Mouse (Mus musculus) layer of hippocampus, adult 9-11 months (tissue): ENCODE measurements around the gene Krt80.

Experiments used
- DNase-seq: peaks from one replicate; pipeline ENCODE4 v3.0.0; 2022

Krt80 gene

DNA sequence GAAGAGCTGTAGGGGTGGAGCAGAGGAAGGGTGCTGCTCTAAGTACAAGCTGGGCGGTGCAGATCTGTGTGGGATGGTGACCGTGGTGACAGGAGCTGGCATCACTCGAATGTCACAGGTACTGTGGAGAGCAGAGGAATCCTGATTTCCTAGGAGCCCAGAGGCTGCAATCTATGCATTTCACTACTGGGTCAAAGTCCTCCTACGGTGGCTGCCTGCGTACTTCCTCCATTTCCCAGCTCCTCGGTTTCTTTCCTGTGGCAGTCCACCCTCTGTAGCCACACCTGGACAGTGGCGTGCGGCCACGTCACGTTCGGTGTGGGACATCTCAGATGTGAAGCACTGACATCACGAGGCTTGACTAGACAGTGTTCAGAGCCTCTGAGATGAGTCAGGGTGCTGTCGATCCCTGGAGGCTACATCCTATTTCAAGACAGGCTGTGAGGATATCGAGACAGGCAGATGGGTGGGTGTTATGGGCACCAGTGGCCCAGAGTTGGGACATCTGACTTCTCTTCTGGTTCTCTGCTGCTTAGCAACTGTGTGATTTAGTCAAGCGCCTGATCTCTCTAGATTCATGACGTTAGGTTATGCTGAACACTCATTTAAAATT lies 3.4 kb upstream of the Krt80 start:
- DNase-seq: peak; percentile 24

DNA sequence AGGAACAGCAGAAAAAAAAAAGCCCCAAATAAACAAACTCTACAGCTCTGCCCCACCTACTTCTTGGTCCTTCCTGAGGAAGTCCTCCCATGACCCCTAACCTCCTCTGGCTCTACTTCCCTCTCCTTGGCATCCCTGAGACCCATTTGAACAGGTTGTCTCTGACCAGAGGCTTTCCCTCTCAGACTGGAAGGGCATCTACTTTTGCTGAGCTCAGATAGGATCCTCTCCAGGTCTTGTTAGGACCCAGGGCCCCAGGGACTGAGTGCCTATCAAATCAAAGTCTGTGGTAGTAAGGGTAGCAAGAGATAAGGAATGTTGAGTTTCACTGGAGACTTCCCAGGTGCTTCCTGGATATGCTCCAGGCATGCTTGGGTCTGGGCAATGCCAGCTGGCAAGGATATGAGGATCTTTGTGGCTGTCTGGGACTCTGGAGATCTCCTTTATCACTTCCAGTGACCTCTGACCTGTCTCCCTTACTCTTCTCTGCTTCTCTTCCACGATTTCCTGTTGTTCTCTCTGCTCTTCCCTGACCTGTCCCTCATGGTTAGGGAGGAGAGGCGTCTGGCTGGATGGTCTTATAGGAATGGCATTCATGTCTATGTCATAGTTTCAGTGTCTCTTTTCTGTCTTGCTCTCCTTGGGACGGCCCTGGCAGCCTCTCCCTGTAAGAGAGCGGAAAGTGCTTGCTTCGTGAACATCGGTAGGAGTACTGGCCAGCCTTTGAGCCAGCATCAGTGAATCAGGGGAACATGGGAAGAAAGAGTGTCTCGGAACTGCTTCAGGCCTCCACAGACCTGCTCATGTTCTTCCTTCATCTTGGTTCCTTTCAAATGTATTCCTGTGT lies 2.4 kb upstream of the Krt80 start:
- no peak for DNase-seq

DNA sequence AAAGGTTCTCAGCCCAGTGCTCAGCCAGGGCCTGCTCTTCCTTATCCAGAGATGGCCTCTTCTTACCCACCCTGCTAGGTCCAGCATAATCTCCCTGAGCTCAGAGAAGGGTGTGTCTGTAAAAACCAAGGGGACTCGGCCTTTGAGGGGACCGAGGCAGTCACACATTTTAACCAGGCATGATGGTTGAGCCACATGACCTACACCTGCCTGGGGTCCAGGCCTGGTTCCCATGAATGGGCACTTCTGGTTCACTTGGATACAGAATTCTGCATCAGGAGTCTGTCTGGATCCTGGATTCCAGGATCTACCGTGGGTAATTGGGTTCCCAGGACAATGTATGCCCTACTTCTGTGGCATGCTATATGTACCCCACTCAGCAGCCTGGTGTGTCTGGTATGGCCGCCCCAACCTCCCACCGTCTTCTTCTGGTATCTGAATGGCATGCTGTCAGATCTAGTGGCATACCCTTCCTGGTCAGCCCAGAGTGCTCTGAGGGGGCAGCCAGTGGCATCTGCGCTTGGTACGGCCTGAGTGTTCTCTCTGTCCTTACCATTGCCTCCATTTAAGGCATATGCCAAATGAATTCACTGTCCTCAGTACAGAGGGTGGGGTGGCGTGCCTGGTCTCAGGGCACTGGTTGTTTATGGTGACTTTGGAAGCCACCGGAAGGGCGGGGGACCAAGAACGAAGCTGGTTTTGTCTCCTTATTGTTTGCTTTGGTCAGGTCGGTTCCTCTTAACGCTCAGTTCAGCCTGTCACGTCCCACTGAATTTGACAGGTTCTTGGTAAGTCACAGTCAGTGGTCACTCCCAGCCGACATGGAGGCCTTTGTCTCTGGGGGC lies 1.4 kb upstream of the Krt80 start:
- DNase-seq: no peak

DNA sequence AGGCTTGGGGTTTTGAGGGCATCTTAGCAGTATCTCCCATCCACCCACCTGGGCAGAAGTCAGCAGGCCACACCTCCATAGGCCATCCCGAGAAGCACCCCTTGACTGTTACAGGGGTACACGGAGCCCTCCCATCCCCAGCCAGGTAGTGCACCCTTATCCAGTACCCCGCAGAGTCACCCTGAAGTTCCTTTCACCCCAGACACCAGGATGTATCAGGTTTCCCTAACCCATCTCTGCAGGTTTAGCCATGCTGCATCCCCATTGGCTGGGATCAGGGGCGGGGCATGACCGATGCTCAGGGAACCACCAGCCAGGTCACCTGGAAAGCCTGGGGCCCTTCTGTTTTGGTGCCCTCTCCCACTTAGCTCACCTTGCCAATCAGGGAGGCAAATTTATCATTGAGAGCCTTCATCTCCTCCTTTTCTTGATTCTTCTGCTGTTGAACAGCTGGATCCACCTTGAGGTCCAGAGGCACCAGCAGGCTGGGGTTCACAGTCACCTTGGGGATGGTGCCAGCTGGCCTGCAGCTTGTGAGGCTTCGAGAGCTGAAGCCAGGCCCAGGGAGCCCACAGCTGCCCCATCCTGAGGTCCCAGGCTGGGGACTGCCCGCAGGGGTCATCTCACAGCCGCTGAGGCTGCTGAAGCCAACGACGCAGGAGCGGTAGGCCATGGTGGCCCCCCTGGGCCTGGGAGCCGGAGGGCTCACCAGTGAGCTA lies 421 bp downstream of the Krt80 start:
- DNase-seq: no peak

DNA sequence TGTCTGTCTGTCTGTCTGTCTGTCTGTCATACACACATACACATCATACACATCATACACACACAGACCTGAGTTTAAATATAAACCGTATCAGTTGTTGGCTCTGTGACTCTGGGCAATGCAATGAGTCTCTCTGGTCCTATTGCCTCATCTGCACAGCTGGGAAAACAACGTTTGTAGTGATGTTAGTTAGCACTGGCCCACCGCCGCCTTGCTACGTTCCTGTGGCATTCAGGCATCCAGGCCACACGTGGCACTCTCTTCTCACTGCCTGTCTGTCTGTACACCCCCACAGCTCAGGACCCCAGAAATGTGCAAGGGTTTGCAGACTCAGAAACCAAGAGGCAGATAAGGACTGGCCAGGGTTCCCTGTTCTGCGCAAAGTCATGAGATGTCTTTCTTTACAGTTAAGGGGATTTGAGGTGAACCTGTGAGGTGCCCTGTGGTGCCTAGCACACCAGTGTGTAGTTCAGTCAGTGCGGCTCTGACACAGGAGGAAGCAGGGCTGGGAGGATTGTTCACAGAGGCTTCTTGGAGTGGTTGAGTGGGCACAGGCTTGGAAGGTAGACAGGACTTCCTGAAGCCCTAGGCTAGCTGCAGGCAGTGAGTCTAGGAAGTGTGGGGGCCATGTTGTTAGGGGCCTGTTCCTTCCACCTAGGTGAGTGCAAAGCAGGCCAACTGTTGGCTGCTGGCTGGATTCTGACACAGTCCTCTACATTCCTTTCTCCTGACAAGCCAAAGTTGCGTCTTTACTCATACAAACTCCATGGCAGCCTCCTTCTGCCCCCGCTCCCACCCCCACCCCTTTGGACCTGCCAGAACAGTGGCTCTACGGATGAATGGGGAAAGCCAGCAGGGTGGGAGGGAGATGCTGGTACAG lies 1.2 kb downstream of the Krt80 start:
- DNase-seq: no peak

DNA sequence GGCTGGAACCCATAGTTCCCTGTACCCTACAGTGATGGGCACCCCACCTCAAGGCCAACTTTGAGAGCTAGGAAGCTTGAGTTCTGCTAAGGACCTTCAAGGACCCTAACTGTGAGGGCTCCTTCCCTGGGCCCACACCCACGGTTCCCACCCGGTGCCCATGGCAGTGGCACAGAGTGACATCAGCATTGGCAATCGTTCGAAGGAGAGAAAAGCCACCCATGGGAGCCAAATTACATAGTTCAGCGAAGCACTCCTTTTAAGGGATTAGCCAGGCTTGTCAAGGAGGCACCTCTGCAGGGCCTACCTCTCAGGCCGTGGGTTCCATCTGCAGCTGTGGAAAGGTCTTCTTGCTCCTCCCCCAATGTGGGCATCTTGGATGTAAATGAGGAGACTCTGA lies 1.9 kb downstream of the Krt80 start:
- no peak for DNase-seq

DNA sequence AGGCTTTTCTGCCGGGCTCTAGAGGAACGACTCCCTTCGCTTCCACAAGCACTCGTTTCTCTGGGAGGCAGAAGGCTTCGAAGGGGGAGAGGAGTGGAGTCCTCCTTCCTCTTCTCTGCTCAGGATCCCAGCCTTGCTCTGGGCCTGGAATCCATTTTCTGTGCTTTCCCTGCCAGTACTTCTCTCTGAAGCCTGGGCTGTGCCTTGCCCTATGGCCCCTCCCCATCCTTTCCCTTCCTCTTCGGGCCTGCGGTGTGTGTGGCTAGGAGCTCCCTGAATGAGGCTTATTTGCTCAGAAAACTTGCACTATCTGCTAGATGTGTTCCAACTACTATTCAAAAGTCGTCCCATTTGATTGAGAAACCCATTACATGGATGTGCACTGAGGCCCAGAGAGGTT lies 2.5 kb downstream of the Krt80 start:
- DNase-seq: no peak

DNA sequence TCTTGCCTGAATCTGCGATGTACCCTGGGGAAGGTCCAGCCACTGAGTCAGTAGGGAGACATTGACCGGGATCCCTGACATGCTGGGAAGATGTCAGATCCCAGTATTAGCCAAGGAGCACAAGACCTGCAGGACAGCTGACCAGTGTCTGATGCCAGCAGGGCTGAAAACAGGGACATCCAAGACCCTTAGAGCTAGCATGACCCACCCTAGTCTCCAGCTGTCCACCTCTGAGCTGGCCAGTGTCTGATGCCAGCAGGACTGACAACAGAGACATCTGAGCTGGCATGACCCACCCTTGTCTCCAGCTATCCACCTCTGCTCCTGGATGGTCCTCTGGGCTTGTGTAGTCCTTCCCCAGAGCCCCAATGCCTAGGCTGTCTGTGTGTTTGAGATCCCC lies 3.0 kb downstream of the Krt80 start:
- DNase-seq: no peak

DNA sequence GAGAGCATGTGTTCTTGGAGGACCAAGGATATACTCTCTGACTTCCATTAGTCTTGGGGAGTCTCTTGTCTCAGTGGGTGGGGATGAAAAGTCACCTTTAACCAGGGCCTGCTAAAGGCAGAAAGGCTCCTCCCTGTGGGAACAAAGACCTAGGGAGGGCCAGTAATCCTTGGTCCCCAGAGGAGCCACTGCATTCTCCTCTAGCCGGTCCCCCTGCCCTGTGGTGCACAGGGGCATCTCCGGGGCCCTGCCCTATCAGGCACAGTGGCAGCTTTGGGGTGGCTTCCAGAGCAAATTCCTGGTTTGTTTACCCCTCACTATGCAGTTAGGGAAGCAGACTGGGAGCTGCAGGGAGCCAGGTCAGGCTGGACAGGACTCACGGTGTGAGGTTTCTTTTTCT lies 3.5 kb downstream of the Krt80 start:
- DNase-seq: no peak

DNA sequence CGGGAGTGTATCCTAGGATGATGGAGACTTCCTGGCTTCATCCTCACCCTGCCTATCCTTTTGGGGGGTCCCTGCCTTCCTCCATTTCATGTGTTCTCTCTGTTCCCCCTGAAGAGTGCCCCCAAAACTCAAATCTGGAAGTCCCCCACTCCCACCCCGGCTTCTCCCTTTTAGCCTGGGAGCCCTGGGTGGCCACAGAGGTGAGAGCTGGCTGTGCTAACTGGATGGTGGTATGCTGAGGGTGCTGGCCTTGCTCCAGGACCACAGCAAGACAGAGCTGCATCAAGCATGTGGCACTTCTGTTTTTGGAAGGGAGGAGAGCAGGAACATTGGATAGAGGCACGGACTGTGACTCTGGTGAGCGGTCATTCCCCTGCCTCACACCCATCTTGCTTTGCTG lies 4.2 kb downstream of the Krt80 start:
- no peak for DNase-seq

DNA sequence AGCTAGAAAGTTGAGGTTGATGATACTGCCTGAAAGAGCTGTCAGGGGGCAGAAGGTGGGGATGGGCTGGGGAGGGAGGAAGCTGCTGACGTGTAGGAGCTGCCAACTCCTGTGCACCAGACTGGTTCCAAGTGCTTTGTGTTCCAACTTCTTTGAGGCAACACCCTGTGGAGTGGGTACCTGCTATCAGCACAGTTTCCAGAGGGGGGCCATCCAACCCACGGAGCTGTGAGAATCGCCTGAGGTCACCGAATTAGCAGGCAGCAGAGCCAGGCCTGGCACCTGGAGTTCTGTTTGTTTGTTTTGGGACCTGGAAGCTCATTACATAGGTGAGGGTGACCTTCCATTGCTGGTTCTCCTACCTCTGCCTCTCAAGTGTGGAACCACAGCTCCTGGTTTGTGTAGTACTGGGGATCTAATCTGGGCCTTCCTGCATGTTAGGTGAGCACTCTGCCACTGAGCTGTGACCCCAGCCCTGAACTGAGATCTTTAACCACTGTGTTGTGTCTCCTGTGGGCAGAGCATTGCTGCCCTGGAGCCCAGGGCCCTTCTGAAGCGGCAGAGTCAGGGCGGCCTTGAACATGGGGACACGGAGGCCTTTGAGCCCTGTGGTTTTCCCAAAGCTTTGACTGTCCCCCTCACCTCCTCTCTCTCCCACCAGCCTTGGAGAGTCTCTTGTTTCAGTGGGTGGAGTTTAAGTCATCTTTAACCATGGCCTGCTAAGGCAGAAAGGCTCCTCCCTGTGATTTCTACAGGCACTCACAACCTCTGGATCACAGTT lies 4.9 kb downstream of the Krt80 start:
- no peak for DNase-seq

DNA sequence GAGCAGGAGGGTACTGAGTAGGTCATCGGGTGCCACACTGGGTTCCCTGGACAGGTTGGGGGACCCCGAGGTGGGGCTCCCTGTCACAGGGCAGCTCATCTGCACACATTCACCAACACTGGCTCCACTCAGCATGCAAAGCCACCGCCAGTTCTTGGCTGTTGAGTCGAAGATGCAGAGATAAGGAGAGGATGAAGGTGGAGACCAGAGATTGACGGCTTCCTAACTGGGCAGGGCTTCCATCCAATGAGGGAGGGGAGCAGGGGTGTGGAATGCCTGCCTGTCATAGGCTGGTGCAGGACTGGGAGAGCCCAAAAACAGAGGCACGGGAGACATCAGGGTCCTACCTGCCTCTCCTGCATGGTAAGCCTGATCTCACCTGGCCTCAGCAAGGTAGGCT lies 5.5 kb downstream of the Krt80 start:
- DNase-seq: no peak

DNA sequence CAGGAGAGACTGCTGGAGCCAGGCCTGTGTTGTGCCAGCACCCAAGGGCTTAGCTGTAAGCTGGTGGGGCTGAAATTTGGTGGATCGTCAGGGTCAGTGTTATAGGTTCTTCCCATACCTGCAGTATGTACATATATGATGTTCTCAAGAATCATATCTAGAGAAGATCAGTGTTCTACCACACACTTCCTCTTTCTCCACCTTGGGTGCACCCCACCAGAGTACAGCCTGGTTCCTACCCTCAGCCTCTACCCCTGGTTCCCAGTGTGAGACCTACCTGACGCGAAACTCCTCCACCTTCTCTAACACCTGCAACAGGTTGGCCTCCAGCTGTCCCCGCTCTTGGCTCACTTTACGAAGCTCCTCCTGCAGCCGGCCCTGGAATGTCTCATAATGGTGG lies 6.0 kb downstream of the Krt80 start:
- no peak for DNase-seq

DNA sequence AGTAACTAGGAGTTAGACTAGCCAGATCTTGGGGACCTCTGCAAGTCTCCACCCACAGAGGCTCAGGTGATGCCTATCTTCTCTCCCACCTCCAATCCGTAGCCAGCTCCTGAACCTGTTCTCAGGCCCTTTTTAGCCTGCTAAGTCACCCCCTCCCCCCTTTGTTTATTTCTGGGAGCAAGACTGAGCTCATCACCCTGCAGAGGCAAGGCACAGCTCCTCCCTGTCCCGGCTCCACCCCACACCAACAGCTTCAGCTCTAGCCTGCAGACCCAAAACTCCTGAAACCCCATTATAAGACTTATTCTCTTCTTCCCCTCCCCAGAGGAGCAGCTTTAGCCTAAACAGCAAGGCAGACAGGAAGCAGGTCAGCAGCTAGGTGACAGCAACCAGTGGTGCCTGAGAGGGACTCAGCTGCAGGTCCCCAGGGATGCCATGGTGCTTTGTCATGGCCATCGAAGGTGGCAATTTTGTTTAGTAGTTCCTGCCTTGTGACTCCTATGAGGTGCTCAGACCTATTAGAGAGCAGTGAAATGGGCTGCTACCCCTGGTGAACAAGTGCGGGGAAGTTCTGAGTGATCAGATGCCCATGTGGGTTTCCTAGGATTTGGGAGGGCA lies 7.5 kb downstream of the Krt80 start:
- no peak for DNase-seq

DNA sequence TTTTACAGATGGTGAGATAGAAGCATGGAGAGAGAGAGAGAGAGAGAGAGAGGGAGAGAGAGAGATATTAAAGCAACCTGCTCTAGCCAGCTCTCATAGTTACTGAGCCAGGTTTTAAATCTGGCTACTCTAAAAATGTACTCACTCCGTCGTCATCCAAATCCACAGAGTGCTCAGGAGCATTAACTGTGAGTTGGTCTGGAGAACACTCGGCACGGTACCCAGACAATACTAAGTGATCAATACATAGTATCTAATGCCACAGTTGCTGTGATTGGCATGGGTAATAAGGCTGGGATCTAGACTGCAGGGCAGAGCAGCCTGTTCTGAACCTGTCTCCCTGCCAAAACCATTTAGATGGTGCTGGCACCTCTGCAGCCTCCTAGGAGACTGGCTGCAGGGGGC lies 14.6 kb downstream of the Krt80 start:
- DNase-seq: peak; percentile 49

DNA sequence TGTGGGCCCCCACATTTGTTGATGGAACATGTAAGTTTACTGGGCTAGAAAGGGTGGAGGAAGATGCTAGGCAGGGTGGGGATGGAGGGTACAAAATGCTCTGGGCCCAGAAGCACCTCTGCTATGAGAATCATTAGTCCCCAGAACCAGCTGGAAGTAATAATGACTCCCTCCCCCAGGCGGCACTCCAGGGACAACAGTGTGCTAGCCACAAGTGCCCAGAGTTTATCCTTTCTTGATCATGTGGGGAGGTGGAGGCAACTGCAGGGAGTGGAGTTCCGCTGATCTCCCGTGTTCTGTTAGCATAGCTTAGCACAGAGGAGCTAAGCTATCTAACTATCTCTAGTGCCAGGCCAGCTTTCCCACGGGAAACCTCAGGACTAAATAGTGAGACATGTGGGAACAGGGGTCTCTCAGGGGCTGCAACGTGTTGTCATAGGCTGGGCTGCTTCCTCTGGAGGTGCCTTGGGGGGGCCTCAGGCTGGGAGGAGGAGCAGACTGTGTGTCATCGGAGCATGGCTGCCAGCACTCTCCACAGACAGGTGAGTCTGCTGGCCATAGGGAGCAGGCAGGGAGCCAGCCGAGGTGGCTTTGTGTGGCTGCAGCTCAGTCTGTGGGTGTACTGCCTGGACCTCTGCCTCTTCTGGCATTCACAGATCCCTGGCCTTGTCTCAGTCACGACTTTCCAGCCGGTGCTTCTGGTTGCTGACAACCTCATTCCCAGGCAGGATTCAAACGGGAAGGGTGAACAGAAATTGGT lies 17.1 kb downstream of the Krt80 start:
- no peak for DNase-seq

DNA sequence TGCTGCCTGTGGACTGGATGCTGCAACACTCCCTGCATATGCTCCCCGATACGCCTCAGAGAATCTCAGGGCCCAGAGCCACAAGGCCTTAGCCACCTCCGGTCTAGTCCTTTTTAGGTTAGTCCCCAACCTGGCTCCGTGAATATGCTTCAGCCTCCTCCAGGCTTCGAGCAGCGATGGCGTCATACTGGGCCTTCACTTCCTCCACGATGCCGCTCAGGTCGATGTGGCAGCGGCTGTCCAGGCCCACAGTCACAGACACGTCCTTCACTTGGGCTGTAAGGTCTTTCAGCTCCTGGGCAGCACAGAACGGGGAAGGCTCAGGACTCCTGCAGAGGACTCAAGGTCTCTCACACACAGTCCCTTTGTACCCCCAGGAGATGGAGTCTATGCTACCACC lies 17.9 kb downstream of the Krt80 start:
- no peak for DNase-seq

DNA sequence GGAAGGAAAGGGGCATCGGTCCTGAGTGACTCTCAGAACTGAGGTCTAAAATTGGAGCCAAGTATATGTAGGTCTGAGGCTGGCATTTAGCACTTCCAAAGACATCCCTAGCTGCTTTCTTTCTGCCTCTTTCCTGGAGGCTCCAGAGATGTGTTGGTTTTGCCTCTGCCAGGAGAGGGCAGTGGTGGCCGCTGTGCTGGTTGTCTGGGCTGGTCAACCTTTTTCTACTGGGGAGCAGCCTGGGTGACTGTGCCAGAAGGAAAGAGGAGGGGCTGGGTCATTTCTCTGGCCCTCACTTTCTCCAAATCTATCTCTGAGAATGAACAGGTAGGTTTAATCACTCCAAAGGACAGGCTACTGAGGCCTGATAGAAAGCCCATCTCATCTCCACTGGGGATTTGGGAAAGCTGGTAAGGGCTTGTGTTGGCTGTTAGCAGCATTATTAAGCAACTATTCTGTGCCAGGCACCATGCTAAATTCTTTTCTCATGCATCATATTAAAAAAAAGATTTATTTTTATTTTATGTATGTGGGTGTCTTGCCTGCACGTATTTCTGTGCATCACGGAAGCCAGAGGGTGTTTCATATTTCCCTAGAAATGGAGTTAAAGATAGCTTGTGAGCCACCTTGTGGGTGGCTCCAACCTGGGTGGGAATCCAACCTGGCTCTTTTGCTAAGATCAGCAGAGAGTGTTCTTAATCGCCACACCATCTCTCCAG lies 28.0 kb downstream of the Krt80 start:
- no peak for DNase-seq

DNA sequence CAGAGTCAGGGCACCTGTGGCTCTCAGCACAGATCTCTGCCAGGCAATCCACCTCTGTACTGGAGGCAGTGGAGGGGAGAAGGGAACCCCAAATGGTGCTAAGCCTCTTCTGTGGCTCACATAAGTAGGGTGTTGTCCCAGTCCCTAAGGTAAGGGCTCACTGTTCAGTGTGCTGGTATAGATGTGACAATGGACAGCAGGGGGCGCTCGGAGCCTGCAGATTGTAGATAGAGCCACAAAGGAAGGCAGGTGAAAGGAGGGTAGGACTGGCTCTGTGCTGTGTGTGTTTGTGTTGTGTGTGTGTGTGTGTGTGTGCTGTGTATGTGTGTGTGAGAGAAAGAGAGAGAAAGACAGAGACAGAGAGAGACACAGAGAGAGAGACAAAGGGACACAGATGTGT lies 30.4 kb downstream of the Krt80 start:
- DNase-seq: peak; percentile 81
